Mouse (Mus musculus): ENCODE measurements around the gene Cux2.

GRCm38 (mm10) chr5:121944021-121944790, 105.7 kb downstream of the Cux2 start:
- no peak for TF ChIP-seq CTCF (IDR thresholded peaks at IDR 0.05; ENCODE audit: borderline replicate concordance, insufficient read depth, low read depth, low read length)
- no peak for TF ChIP-seq POLR2A (IDR thresholded peaks at IDR 0.05; ENCODE audit: borderline replicate concordance, insufficient read depth, low read length)

Data from cerebellum, adult 2 months (tissue).